Mouse (Mus musculus) embryonic stem cell, embryonic (primary cell): ENCODE results near the gene Fbxl17.

Source experiments
- CTCF ChIA-PET, 4 experiments: fragments of 300-600 bp in 2 of 4; fragments of 350-600 bp in 2 of 4; sonication (Branson Sonifier 250); formaldehyde crosslinking; loops; one replicate each; lab custom pipeline; 2022; ENCODE audit warnings: inconsistent platforms in 2 of 4; lab: Charles Lee
- POLR2A ChIA-PET, 4 experiments: fragments of 300-600 bp in 2 of 4; fragments of 350-600 bp in 2 of 4; sonication (Branson Sonifier 250); formaldehyde crosslinking; loops; one replicate each; lab custom pipeline; 2022; ENCODE audit warnings: antibody characterized with exemption in 4 of 4, inconsistent platforms in 1 of 4; lab: Charles Lee

Fbxl17 gene

GRCm38 (mm10) chr17:63315646-63316480, 184.0 kb downstream of the Fbxl17 start:
- CTCF ChIA-PET = no interaction called here
- POLR2A ChIA-PET = interaction anchor here in 1 of 4 experiments (0.9 kb wide), 1 partner anchor 114 kb away, joined by 3 read pairs; no protein-coding TSS in a partner anchor

GRCm38 (mm10) chr17:63312804-63313203, 187.0 kb downstream of the Fbxl17 start:
- POLR2A ChIA-PET = no interaction called here

GRCm38 (mm10) chr17:63312330-63312729, 187.5 kb downstream of the Fbxl17 start:
- CTCF ChIA-PET = interaction anchor here in 1 of 4 experiments (0.7 kb wide), 1 partner anchor 1990 kb away, joined by 4 read pairs; no protein-coding TSS in a partner anchor
- POLR2A ChIA-PET = no interaction called here

More at GRCm38 (mm10) chr17:63312804-63313203, 187.0 kb downstream of the Fbxl17 start:
- CTCF ChIA-PET = no interaction called here

- CTCF ChIA-PET = interaction anchor here in 1 of 4 experiments (0.7 kb wide), 1 partner anchor 919 kb away, joined by 4 read pairs; no protein-coding TSS in a partner anchor
- POLR2A ChIA-PET = no interaction called here
Measured at GRCm38 (mm10) chr17:63311613-63312012, 188.2 kb downstream of the Fbxl17 start.

GRCm38 (mm10) chr17:63310021-63310420, 189.8 kb downstream of the Fbxl17 start:
- POLR2A ChIA-PET = no interaction called here
- CTCF ChIA-PET = no interaction called here

GRCm38 (mm10) chr17:63303862-63304261, 196.0 kb downstream of the Fbxl17 start:
- ChIA-PET CTCF (no interaction called here), POLR2A (no interaction called here)

- ChIA-PET CTCF (no interaction called here), POLR2A (no interaction called here)
Measured at GRCm38 (mm10) chr17:63301822-63302393, 197.9 kb downstream of the Fbxl17 start.

- ChIA-PET POLR2A (no interaction called here), CTCF (no interaction called here)
Measured at GRCm38 (mm10) chr17:63295471-63295870, 204.3 kb downstream of the Fbxl17 start.

GRCm38 (mm10) chr17:63294961-63295360, 204.9 kb downstream of the Fbxl17 start:
- ChIA-PET CTCF (no interaction called here), POLR2A (no interaction called here)

GRCm38 (mm10) chr17:63293979-63294378, 205.8 kb downstream of the Fbxl17 start:
- CTCF ChIA-PET = no interaction called here
- POLR2A ChIA-PET = no interaction called here

GRCm38 (mm10) chr17:63289317-63289913, 210.4 kb downstream of the Fbxl17 start:
- ChIA-PET CTCF (interaction anchor here in 1 of 4 experiments (0.5 kb wide), 1 partner anchor 321 kb away, joined by 3 read pairs; no protein-coding TSS in a partner anchor), POLR2A (interaction anchor here in 1 of 4 experiments (0.5 kb wide), 1 partner anchor 14 kb away, joined by 3 read pairs; no protein-coding TSS in a partner anchor)

GRCm38 (mm10) chr17:63288850-63289249, 211.0 kb downstream of the Fbxl17 start:
- CTCF ChIA-PET = no interaction called here
- POLR2A ChIA-PET = no interaction called here

GRCm38 (mm10) chr17:63287413-63287812, 212.4 kb downstream of the Fbxl17 start:
- POLR2A ChIA-PET = no interaction called here
- CTCF ChIA-PET = no interaction called here

- ChIA-PET CTCF (no interaction called here), POLR2A (no interaction called here)
Measured at GRCm38 (mm10) chr17:63285265-63285939, 214.4 kb downstream of the Fbxl17 start.

- POLR2A ChIA-PET = interaction anchor here in 1 of 4 experiments (1.2 kb wide), 1 partner anchor 16 kb away, joined by 3 read pairs; no protein-coding TSS in a partner anchor
- CTCF ChIA-PET = interaction anchor here in 1 of 4 experiments (0.5 kb wide), 1 partner anchor 42 kb away, joined by 3 read pairs; no protein-coding TSS in a partner anchor
Measured at GRCm38 (mm10) chr17:63284074-63284473, 215.7 kb downstream of the Fbxl17 start.

- POLR2A ChIA-PET = no interaction called here
- CTCF ChIA-PET = no interaction called here
Measured at GRCm38 (mm10) chr17:63282004-63282403, 217.8 kb downstream of the Fbxl17 start.

GRCm38 (mm10) chr17:63280990-63281389, 218.8 kb downstream of the Fbxl17 start:
- ChIA-PET POLR2A (no interaction called here), CTCF (no interaction called here)

GRCm38 (mm10) chr17:63279144-63279543, 220.7 kb downstream of the Fbxl17 start:
- ChIA-PET CTCF (no interaction called here), POLR2A (interaction anchor here in 1 of 4 experiments (0.6 kb wide), 1 partner anchor 21 kb away, joined by 3 read pairs; no protein-coding TSS in a partner anchor)

- POLR2A ChIA-PET = no interaction called here
Measured at GRCm38 (mm10) chr17:63273353-63273752, 226.5 kb downstream of the Fbxl17 start.

More at GRCm38 (mm10) chr17:63273353-63273752, 226.5 kb downstream of the Fbxl17 start:
- CTCF ChIA-PET = interaction anchor here in 1 of 4 experiments (0.7 kb wide), 1 partner anchor 384 kb away, joined by 5 read pairs; no protein-coding TSS in a partner anchor
